Mouse (Mus musculus) stomach, embryonic 14.5 days (tissue): ENCODE measurements at regions not wholly inside any gene's neighbourhood (a gene's known extent, or its start where the extent isn't known, plus 50 kb on each side); places are given as distances from the start of the nearest gene placed in this dataset.

Source experiments
- ATAC-seq: fragments of 200-750 bp; cut with Nextera tagmentation; 2 replicates; pipeline ENCODE4 v1.8.0; 2017; ENCODE audit warnings: low read depth, moderate TSS enrichment; ENCODE audit not compliant: insufficient number of reproducible peaks, insufficient read depth, low FRiP score
- H3K27ac ChIP-seq: fragments of 300-500 bp; sonication (generic); 2 replicates; pipeline ENCODE4 v1.5.1; 2014; ENCODE audit warnings: mild to moderate bottlenecking, low read length, moderate library complexity, mixed read lengths
- H3K27me3 ChIP-seq: fragments of 300-500 bp; sonication (generic); 2 replicates; pipeline ENCODE4 v1.6.1; 2014; ENCODE audit warnings: low read length, control low read depth, mixed read lengths; ENCODE audit not compliant: control insufficient read depth, insufficient read depth
- H3K36me3 ChIP-seq: fragments of 300-500 bp; sonication (generic); 2 replicates; pipeline ENCODE4 v1.6.1; 2014; ENCODE audit warnings: mild to moderate bottlenecking, control low read depth, low read length, moderate library complexity, mixed read lengths; ENCODE audit not compliant: control insufficient read depth, insufficient read depth
- H3K4me1 ChIP-seq: fragments of 300-500 bp; sonication (generic); 2 replicates; pipeline ENCODE4 v1.6.1; 2014; ENCODE audit warnings: low read length, control low read depth, mixed read lengths; ENCODE audit not compliant: control insufficient read depth, insufficient read depth
- H3K4me2 ChIP-seq: fragments of 300-500 bp; sonication (generic); replicated peaks from 2 replicates; pipeline ENCODE4 v1.6.1; 2014; ENCODE audit warnings: low read depth, low read length, control low read depth
- H3K4me3 ChIP-seq: fragments of 300-500 bp; sonication (generic); 2 replicates; pipeline ENCODE4 v1.5.1; 2014; ENCODE audit warnings: low read depth, low read length, control low read depth
- H3K9ac ChIP-seq: fragments of 300-500 bp; sonication (generic); replicated peaks from 2 replicates; pipeline ENCODE4 v1.6.1; 2014; ENCODE audit warnings: low read depth, mild to moderate bottlenecking, control low read depth, low read length, moderate library complexity, mixed read lengths
- H3K9me3 ChIP-seq: fragments of 300-500 bp; sonication (generic); 2 replicates; pipeline ENCODE4 v1.6.1; 2016; ENCODE audit warnings: low read depth, low read length, control low read depth; ENCODE audit not compliant: control insufficient read depth
- WGBS: fragments of 180-500 bp; shearing (Covaris S2); extraction: QIAGEN DNeasy Blood & Tissue Kit; methylation state at CpG from one replicate; pipeline ENCODE4 v1.1.7; 2014; 5-methylcytosine and 5-hydroxymethylcytosine counted together

DNA sequence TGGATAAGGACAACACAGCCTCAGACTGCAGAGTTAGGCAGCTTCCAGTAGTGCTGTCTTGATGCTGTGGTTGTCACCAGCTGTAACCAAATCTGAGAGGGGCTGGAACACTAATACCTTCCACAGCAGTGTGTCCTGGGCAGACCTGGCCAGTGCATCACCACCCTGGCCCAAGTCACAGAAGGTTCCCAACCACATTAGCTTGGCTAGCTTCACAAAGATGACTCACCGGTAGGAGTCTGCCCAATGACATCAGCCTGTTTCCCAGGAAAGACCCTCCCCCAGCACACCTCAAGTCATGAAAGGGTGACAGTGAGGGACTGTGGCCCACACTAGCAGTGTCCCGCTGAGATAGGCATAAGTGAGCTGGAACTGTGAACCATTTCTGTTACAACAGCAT lies 75.5 kb upstream of the Gsc start:
- Histone ChIP-seq H3K9ac (no peak overlapping the region), H3K27me3 (no peaks in the 10 kb centered on the region), H3K4me2 (no peak overlapping the region), H3K4me3 (no peak overlapping the region), H3K36me3 (no peaks in the 10 kb centered on the region), H3K27ac (no peak overlapping the region), H3K9me3 (no peaks in the 10 kb centered on the region), H3K4me1 (no peaks in the 10 kb centered on the region)
- 75% methylated on average over 2 of the region's 2 CpGs for WGBS
- ATAC-seq: no peak

DNA sequence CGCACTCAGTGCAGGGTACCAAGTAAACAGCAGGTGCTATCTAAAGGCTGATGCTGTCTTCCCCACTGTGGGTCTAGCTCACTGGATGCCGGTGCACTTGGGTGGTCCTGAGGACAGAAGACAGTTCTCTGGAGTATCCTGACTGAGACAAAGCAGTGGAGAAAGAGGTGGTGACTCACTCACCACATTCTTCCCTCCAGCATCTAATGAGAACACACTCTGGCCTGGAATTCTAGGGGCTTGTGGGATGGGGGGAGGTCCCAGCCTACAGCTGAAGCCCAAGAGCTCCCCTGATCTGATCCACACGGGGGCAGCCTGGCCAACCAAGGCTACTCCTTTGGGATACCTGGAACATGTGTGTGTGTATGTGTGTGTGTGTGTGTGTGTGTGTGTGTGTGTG lies 74.4 kb upstream of the Gsc start:
- H3K9me3 ChIP-seq: no peaks in the 10 kb centered on the region
- 72% methylated on average over 3 of the region's 3 CpGs for WGBS
- no peak overlapping the region for H3K4me2 ChIP-seq
- H3K4me3 ChIP-seq: no peak overlapping the region
- ATAC-seq: no peak
- H3K4me1 ChIP-seq: no peaks in the 10 kb centered on the region
- no peaks in the 10 kb centered on the region for H3K27me3 ChIP-seq
- no peaks in the 10 kb centered on the region for H3K36me3 ChIP-seq
- no peak overlapping the region for H3K27ac ChIP-seq
- H3K9ac ChIP-seq: no peak overlapping the region

DNA sequence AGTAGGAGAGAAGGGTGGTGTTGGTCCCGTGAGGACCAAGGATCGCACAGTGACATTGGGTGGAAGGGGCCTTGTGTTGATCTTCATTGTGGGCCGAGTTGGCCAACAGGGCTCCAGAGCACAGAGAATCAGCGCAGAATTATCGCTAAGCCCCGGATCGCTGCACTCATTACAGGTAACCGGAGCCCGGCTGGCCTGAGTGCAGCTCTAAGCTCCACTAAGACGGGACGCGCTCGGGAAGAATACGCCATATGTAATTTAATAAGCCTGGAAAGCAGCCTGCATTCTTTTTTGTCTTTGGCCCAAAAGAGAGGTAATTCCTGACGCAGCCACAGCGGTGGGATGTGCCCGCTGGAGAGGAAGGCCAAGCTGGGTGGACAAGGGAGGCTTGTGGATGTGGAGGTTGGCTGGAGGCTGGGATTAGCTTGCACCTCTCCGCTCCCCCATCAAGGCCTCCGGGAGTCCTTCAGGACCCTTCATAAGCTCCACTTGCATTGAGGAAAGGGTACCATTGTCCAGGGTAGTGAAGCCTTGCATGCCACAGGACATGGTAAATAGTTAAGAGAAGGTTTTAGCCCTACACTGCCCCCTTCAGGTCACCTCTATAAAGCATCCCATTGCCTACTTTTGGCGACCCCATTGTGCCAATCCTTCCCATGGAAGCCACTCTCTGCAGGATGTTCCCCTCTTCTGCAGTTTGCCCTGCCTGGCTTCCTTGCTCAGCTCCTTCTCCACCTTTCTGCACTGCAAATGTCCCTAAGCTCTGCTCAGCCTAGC lies 73.1 kb upstream of the Gsc start:
- no peaks in the 10 kb centered on the region for H3K27me3 ChIP-seq
- ATAC-seq: no peak
- H3K9ac ChIP-seq: no peak overlapping the region
- no peaks in the 10 kb centered on the region for H3K36me3 ChIP-seq
- no peak overlapping the region for H3K4me3 ChIP-seq
- WGBS: 86% methylated on average over 20 of the region's 20 CpGs
- no peaks in the 10 kb centered on the region for H3K9me3 ChIP-seq
- H3K4me1 ChIP-seq: no peaks in the 10 kb centered on the region
- no peak overlapping the region for H3K27ac ChIP-seq
- no peak overlapping the region for H3K4me2 ChIP-seq

DNA sequence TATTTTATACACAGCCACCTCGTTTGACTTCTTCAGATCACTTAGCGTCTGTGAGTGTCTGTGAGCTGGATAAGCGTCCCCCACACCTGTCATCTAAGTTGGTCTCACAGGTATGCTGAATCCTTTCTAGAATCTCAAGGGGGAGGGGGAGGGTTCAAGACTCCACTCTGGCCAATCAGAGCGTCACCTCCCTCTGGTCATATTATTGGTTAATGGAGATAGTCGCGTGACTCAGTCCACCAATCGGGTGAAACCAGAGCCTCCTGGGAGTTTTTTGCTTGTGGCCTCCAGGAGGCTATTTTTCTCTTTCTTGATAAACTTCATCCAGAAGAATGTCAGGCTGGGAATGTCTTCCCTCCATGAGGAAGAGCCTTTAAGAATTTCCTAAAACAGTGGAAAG lies 66.8 kb upstream of the Gsc start:
- Histone ChIP-seq H3K27ac (no peak overlapping the region), H3K9ac (no peak overlapping the region), H3K4me1 (no peaks in the 10 kb centered on the region), H3K4me2 (no peak overlapping the region), H3K4me3 (no peak overlapping the region), H3K9me3 (no peaks in the 10 kb centered on the region), H3K27me3 (no peaks in the 10 kb centered on the region), H3K36me3 (no peaks in the 10 kb centered on the region)
- no peak for ATAC-seq
- WGBS: 86% methylated on average over 7 of the region's 7 CpGs

DNA sequence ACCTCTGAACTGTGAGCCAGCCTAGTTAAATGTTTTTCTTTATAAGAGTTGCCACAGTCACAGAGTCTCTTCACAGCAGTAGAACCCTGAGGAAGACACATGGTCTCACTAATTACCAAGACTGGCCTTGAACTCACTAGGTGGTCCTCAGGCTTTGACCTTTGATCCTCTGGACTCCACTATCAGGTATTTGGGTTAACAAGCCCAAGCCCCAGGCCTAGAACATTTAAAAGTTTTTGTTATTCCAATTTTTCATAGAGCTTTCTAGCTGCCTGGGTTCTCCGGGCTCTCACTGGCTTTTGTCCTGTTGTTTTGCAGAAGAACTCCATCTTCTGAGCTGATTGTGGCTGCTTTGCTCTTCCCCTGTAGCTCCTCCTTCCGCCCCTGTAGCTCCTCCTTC lies 65.3 kb upstream of the Gsc start:
- 87% methylated on average over 2 of the region's 2 CpGs for WGBS
- H3K4me1 ChIP-seq: no peaks in the 10 kb centered on the region
- no peak for ATAC-seq
- H3K9ac ChIP-seq: no peak overlapping the region
- no peaks in the 10 kb centered on the region for H3K9me3 ChIP-seq
- H3K27ac ChIP-seq: no peak overlapping the region
- no peaks in the 10 kb centered on the region for H3K36me3 ChIP-seq
- H3K4me2 ChIP-seq: no peak overlapping the region
- no peak overlapping the region for H3K4me3 ChIP-seq
- H3K27me3 ChIP-seq: no peaks in the 10 kb centered on the region

DNA sequence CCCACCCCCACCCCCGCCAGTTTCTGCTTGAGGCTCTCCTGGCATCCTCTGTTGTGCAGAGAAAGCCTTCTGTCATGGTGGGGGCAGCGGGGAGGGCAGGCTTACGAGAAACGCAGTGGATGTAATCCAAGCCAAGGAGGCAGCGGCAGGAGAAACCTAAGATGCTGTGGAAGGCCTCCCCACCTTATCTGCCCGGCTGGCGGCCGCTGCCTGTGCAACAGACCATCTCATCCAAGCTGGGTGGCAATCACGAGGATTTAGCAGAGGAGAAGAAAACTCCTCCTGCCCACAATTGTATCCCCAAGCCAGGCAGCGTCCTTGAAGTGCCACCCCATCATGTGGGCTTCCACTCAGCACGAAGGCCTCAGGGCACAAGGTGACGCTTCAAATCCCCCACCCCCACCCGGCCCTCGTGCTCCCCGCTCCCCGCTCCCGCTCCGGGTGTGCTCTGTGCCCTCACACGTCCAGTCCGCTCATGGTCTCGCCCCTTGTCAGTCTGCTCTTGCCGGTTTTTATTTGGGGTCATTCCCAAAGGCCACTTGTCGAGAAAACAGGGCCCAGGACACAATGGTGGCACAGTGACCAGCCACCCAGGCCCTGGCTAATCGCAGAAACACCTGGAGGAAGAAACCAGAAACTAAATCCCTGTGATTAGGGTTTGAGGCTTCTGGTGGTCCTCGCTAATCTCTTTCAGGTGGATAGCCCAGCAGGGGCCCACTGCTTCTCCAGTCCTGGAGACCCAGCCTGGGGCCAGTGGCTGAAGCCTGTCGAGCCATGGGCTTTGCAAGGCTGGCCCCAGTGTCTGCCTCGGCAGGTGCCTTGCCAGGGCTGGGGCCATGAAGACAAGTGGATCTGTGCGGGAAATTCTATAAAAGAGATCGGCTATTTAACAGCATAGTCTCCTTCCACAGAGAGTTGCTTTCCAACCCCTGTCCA lies 58.6 kb upstream of the Gsc start:
- Histone ChIP-seq H3K4me2 (no peak overlapping the region), H3K27ac (no peak overlapping the region), H3K4me1 (no peaks in the 10 kb centered on the region), H3K9ac (no peak overlapping the region), H3K27me3 (no peaks in the 10 kb centered on the region), H3K4me3 (no peak overlapping the region), H3K9me3 (no peaks in the 10 kb centered on the region), H3K36me3 (no peaks in the 10 kb centered on the region)
- no peak for ATAC-seq
- WGBS: 36% methylated on average over 29 of the region's 29 CpGs

DNA sequence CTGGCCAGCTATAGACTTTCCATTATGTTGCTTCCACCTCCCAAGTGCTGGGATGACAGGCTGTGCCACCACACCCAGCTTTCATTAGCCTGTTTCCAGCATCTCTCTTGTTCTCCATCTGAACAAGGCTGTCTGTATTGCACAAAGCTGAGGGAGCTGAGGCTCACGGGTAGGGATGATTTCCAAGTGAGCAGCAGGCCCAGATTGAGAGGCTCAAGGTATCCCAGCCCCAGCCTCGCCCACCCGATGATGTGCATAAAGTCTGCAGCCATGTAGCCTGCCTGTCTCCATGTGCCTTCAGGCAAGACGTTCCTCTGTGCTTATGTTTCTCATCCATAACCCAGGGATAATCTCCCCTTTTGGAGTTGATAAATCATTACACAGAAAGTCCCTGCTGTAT lies 57.5 kb upstream of the Gsc start:
- Histone ChIP-seq H3K9ac (no peak overlapping the region), H3K4me3 (no peak overlapping the region), H3K4me2 (no peak overlapping the region), H3K27ac (no peak overlapping the region), H3K9me3 (peaks cover 5% of the 10 kb centered on the region; the same call in 1 of the 2 replicates), H3K4me1 (no peaks in the 10 kb centered on the region), H3K36me3 (no peaks in the 10 kb centered on the region), H3K27me3 (no peaks in the 10 kb centered on the region)
- no peak for ATAC-seq
- WGBS: 73% methylated on average over 4 of the region's 4 CpGs
